Mouse (Mus musculus): ENCODE results near the gene Sema4f.

DNA sequence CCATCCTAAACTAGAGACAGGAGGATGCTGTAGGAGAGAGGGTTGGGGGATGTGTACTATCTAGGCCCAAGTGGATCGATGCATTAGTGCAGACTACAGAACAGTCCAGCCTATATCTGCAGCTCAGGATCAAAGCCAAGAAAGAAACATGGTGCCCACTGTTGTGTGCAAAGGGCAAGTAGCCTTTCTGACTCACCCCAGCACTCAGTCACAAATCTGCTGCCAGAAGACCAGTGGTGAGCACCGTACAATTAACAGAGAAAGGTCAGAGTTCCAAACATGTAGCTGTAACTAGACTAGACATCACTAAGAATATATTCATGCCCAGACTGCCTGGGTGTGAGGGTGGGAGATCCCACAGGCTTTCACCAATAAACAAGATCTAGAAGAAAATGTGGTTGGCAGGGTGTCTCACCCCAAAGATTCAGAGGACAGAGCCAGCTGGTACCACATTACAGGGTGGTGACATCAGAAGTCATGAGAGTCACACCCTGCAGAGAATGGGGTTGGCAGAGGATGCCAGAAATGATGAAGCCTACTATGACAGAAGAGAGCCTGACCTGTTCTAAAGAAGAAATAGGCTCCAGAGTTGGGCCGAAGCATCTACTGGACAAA, 4.8 kb downstream of the Sema4f start:
- no peak for TF ChIP-seq CTCF (IDR thresholded peaks at IDR 0.05; ENCODE audit: low read depth)
- TF ChIP-seq EP300 (IDR thresholded peaks at IDR 0.05; ENCODE audit: low read depth), result no peak

All from heart, postnatal 0 days (tissue).